Mouse (Mus musculus) erythroblast, adult 5-6 weeks (primary cell): ENCODE measurements around the gene Serinc5. TPM values are rescaled to one million over a fixed set of nuclear protein-coding genes. Genes with fewer than 3 reads are reported as not detected.

Experiments
- ATAC-seq: replicated peaks from 2 replicates; pipeline ENCODE4 v1.8.0; 2016; ENCODE audit warnings: moderate number of reproducible peaks, mild to moderate bottlenecking, moderate TSS enrichment, inconsistent platforms; ENCODE audit not compliant: poor library complexity, low FRiP score, severe bottlenecking
- total RNA-seq, 2 experiments: library from RNA; stranded (forward) in 1 of 2; stranded (reverse) in 1 of 2; fragments of 150-400 nt in 1 of 2; fragments of 200-764, 138-1000 nt in 1 of 2; gene quantifications; 2 replicates each; pipeline versions ENCODE4 v1.2.3 to v1.2.4; 2015 to 2017; ENCODE audit warnings: low replicate concordance in 2 of 2

Serinc5 gene
- total RNA-seq, 2 experiments from 2014 or later = 41.3 to 42.4 TPM

DNA sequence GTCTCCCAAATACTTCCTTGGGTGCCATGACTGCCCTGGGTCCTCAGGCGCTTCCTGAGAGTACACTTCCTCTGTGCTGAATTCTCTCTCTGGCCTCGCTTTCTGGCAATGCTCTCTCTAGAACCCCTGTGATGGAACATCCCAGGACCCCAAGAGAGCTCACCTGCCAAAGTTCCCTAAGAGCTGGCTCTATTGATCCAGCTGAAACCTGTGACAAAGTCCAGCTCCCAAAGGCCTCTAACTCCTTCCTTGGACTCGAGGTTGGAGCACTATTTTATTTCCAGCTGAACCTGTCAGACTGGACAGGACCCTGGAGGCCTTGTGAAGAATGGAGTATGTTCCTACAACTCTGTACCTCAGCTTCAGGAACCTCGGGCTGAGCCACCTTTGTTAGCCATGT lies 86.2 kb downstream of the Serinc5 start:
- ATAC-seq = no peak

DNA sequence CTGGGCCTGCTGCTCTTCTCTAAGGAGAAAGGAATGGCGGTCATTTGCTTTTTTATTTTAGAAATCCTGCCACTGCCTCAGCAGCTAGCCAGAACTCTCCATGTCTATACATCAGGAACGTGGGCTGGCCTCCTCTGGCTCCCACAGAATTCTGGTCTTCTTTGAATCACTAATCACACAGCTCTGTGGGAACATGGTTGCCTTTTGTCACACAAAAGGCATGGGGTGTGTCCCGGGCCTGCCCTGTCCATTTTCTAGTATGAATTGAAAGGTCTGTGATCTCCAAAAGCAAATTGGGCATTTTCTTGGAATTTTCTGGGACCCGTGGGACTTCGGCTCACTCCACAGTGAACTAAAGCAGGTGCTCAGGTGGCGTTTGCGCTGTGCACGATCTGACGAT lies 87.9 kb downstream of the Serinc5 start:
- no peak for ATAC-seq

DNA sequence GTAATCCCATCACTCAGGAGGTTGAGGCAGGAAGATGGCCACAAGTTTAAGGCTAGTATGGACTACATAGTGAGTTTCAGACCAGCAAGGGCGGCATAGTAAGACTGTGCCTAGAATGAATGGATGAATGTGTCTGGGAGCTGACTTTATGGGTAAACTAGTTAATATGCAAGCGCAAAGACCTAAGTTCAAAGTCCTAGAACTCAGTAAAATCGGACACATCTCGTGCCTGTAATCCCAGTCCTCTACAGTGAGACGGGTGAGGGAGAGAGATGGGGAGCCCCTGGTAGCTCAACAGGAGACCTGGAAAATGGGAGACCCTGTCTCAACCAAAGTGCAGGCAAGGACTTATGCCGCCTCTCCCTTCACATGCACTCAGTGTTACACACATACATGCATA lies 88.5 kb downstream of the Serinc5 start:
- ATAC-seq = no peak

DNA sequence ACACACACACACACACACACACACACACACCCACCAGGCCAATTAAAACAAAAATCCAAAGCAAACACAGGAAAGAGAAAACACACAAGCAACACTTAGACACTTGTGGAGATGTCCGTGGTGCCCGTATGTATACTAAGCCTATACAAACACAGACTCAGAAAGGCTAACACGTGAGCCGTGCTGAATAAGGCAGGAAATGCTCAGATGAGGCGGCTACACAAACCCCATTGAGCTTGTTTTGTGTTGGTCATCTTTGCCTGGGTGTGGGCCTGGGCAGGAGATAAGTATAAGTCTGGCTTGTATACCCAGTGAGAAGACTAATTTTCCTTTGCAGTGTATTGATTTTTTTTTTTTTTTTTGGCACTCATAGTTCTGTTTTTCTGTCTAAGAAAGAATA lies 91.1 kb downstream of the Serinc5 start:
- ATAC-seq = no peak

DNA sequence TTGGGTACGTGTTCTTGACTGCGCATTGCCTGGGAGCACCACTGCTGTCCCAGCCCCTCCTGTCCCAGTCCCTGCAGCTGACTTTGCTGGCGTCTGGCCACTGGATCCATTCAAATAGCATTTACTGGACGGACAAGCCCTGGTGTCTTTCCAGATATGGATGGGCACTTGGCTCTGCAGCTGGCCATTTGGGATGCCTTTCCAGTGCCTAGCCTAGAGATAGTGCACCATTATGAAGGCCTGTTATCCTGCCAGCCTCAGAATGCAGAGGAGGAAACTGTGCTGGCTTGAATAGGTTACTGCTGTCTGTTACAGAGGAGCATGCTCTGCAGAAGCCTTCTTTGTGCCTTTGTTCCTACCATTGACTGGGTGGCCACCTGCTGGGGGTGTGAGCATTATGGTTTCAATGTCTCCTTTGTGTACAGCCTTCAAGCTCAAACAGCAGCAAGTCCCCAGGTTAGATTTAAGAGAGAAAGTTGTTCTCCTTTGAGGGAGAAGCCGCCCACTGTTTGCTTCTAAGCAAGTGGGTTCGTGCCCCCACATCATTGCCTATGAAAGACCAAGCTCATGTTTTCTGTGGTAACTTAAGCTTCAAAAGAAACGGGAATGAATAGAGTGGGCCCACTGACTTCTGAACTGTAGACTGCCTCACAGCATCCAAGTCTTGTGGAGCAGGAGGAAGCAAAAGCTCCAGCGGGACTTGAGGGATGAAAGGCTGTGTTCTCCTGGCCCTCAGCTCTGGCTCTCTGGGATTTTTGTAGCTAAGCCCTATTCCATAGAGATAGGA lies 92.5 kb downstream of the Serinc5 start:
- ATAC-seq = no peak

DNA sequence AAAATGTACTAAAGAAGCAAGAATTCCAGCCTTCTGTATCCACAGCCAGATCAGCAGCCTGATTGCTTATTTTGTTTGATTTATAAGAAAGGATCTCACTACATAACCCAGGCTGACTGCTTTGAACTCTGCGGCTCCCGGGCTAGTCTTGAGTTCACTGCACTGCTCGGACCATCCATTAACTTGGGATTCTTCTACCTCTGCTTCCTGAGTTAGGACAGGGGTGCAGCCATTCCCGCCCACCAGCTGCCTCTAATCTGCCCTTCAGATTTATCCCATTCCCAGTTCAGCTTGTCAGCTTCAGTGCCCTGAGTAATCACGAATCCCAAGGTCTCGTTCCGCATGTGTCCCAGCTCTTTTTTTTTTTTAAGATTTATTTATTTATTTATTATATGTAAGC lies 93.3 kb downstream of the Serinc5 start:
- ATAC-seq = no peak

DNA sequence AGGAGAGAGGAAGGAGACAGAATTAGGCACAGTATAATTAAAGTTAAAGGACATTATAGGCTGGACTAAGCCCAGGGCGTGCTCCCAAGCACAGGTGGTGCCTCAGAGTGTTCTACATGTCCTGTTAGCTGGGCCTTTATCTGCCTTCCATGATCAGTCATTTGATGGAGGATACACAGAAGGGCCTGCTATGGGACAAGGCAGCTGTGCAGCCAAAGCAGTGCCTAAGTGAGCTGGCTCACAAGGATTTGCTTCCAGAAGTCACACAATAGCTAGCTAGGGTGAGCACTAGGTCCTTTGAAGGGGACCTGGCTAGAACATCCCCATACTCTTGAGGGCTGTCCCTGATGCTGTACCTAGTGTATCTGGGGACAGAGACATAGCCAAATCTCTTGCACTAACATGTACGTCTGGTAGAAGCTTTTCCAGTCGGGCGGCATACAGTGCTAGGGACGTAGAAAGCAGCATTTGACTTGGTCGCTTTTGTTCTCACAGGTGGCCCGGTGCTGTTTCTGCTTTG lies 94.2 kb downstream of the Serinc5 start:
- ATAC-seq = no peak

DNA sequence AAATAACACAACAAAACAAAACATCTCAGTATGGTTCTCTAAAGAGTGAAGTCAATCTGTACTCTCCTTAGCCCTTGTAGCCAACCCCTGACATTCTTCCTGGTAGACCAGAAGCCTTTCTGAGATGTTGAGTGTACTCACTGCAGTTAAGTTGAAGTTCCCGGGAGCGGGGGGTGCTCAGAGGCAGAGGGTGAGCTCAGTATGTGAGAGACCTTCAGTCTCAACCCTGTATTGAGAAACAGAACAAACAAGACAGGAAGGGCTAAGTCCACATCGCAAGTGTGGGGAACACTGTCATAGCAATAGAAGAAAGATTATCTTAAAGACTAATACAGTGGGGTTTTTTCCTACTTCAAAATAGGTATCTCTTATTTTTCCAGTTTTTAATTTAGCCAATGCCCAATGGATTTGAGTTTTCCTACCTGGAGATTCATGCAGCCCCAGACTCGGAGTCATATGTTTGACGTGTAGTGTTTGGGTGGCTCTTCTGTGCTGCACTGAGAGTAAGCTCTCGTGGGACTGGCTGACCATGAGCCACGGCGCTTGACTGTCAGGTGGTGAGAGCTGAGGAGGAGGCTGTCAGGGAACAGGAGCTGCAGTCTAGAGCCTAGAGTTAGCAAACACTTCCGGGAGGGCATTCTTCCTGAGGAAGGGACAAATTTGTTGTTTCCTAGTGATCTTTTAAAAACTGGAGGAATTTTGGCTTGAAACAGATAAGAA lies 95.6 kb downstream of the Serinc5 start:
- ATAC-seq = no peak

DNA sequence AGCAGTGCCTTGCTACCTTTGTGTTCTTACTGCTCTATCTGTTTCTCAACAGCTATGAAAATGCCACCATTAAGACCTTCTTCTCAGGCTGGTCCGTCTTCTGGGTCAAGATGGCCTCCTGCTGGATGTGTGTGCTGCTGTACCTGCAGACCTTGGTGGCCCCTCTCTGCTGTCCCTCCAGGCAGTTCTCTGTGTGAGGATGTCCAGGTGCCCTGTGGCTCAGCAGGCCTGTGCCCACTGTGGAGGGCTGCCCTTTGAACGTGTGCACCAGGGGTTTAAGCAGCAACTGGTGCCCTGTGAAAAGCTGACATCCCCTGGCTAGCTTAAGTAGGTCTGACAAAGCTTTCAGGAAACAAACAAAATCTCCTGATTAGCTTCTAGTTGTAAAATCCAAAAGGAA lies 97.0 kb downstream of the Serinc5 start:
- ATAC-seq = no peak

DNA sequence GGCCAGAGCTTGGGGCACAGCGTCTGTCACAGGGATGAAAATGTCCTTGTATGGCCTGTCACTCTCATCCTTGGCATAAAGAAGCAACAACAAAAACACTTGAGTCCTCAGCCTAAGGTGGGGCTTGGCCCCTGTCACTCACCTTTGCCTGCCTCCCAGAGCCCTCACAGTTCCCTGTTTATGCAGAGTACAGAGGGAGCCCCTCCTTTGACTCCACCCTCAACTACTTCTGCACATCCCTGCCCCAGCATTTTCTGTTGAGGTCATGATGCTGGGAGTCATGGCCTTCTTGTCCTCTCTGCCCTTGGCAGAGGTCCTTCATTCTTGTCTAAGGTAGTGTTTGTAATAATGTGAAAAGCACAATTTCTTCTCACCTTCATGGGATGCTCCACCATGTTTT lies 97.6 kb downstream of the Serinc5 start:
- ATAC-seq = no peak

DNA sequence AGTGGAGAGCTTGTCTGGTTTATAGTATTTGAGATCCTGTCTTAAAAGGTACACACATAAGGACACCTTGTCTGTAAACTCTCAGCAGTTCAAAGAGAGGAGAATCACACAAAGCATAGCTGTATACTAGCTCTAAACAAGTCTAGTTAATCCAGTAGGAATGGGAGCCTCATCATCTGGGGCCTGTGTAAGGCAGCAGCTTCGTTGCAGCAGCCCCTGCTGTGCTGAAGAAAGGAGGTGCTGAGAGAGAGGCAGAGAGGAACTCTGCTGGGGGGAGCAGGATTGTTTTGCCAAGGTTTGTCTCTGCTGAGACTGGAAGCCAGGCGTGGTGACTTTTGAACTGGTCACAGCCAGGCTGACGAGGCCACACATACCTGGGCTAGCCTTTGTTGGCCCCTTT lies 98.6 kb downstream of the Serinc5 start:
- no peak for ATAC-seq

DNA sequence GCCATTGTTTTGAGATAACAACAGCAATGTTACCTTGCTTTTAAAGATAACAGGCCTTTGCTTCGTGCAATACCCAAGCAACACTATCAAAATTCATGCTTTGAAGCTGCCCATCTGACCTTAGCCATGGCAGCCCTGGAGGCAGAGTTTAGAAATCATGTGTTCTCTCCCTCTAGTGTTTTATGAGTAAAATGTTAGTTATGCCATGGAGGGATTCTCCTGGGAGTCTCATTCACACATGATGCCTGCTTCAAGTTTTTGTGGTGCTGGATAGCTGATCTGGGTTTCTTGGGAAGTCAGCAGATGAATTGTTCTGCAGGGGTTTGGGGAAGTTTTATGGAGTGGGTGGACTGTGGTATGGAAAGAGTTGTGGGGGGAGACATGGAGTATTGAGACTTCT lies 99.5 kb downstream of the Serinc5 start:
- no peak for ATAC-seq

DNA sequence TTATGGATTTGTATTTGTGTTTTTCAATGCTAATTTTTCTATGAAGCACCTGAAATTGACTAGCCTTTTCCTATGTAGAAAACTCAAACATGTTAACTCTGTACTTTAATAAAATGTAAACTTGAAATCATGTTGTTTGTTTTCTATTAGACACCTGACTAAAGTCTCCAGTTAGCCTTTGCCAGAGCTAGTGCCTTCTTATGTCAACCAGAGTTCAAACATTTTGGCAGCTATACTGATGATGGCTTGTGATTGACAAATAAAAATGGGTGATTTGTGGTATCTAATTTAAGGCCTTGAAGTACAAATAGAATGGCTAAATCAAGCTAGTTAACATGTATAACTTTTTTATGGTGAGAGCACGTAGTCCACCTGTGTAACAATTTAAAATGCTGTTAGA lies 100.9 kb downstream of the Serinc5 start:
- ATAC-seq = no peak

DNA sequence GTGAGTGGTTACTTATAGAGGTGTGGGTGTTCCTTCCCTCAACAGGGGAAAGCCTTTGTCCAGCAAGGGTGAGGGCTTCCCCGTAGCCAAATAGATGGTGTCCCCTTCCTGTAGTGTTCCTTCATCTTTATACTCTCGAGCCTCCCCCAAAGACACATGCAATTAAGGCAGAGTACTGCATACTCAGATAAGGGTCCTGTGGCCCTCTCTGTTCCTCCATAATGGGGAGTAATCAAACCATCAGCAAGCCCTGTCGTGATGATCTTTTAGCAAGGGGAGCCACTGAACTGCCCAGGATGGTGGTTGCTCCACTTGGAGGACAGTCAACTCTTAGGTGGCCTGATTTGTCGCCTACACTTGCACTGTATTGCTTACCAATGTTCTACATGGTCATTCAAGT lies 101.7 kb downstream of the Serinc5 start:
- no peak for ATAC-seq

DNA sequence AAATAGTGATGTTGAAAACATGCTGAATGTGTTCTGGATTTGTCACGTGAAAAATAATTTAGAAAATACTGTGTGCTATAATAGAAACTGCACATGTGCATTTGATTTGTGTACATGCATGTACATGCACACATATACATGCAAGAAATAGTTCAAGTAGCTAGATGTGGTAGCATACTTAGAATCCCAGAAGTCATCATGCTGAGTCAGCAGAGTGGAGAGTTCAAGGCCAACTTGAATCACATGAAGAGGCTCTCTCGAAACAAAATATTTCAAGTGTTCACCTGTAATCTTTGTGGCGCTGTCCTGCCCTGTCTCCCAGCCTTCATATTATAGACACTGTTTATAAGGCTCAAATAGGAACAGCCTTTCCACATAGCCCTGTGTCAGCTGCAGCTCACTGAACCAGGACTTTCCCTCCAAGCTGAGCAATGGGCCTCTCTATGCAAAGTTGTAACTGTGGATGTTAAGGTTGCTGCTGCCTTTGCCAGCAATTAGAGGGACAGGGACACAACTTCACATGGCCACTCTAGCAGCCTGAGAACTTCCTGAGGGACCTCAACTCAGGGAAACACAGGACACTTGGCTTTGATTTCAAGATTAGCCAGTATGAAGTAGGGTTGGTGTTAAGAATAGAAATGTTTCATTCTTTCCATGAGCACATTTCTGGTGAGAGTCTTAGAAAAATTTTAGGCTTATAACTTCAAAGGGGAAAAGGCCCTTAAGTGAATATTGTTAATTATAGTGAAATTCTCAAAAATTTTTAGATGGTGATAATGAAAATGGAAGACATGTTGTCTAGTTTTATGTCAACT lies 107.2 kb downstream of the Serinc5 start:
- ATAC-seq = no peak

DNA sequence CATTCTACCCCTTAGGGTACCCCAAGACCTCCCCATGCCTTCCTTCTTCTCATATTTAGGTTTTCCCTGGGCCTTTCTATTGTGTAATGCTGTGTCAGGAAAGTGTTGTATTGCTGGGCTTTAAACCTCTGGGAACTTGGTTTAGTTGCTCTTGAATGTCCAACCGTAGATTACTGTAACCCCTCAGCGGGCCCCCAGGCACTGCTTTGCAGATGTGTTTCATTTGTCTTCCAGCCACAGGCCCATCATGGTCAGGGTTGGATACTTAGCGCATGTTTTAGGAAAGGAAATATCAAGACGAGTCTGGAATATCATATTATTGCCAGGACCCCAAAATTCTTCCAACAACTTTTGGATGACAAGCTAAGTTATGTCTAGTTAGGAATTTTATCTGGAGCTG lies 110.1 kb downstream of the Serinc5 start:
- no peak for ATAC-seq

DNA sequence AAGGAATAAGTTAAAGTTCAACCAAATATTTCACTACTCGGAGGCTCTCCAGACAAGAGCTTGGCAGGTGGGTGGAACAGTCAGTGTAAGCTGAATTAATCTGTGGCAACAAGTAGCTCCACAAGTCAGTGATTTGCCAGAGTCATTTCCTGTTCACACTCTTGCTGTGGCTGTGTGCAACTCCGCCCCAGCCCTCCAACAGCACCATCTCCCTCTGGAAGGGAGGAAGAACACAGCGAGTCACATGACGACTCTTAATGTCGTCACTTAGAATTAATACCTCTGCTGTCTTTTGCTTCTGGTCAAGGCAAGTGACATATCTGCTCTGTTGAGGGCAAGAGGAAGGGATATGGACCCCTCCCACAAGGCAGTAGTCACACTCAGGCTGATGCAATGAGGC lies 111.5 kb downstream of the Serinc5 start:
- ATAC-seq = no peak

DNA sequence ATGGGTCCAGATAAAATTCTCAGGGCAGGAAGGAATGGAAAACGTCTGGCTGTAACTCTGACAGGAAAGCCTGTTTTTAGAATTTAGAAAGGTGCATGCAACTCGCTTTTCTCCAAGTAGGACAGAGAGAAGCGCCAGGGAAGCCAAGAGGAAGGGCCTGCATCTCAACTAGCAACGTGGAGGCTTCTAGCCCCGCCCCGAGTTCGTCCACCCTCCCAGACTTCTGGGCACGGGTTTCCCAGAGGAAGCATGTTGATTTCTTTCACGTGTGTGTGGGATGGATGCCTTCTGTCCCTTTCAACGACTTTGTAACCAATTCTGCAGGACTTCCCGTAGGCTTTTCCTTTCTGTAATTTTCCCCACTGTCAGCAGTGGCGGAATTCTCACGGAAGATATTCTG lies 118.9 kb downstream of the Serinc5 start:
- ATAC-seq = no peak

DNA sequence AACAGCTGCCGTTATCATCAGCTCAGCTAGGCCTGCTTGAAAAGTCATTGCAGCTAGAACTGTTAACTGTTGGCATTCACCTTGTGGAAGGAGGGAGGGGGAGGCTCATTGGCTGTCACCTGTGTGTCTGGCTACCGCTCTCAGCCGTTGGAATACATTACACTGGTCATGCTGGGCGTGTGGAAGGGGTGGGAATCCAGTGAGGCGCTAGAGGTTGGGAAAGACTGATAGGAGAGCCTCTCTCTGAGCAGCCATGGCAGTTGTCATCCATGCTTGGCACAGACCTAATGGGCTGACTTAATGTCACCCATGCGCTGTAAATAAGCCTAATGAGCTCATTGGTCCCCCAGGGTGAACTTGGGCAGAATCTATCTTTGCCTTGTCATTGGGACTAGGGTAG lies 120.9 kb downstream of the Serinc5 start:
- no peak for ATAC-seq

DNA sequence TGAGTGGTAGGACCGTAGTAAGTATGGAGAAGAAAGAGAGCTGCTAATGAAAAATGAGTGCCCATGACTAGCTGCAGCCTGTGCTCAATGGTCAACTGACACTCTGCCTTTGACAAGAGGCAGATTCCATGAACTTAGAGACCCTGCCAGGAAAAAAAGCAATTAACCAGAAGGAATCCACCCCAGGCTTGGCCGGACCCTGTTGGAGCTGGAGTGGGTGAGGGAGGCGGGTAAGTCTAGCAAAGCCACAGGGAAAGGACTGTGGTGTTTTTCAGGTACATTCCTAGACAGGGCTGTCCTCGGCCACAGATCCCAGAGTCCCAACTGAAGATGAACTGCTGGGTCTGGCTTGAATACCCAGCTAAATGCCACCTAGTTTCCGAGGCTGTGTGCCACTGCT lies 121.9 kb downstream of the Serinc5 start:
- no peak for ATAC-seq

DNA sequence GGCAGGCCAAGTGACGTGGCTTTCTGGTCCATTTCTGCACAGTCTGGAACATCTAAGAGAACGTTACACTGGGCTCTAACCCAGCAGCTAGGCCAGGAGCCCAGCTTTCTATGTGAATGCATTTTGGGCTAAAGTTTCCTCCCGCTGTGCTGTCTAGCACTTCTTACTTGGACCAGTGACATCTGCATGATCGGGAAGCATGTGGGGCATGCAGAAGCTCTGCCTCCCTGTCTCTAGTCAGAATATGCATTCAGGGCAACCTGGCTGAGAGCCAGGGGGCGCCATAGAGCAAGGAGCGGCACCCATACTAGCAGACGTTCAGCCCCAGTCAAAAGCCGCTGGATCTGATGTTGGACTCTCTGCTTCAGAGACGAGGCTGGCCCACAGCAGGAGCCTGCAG lies 122.4 kb downstream of the Serinc5 start:
- peak; percentile 58; the same call in 1 of the 2 replicates for ATAC-seq
